In the genomic region with DNA sequence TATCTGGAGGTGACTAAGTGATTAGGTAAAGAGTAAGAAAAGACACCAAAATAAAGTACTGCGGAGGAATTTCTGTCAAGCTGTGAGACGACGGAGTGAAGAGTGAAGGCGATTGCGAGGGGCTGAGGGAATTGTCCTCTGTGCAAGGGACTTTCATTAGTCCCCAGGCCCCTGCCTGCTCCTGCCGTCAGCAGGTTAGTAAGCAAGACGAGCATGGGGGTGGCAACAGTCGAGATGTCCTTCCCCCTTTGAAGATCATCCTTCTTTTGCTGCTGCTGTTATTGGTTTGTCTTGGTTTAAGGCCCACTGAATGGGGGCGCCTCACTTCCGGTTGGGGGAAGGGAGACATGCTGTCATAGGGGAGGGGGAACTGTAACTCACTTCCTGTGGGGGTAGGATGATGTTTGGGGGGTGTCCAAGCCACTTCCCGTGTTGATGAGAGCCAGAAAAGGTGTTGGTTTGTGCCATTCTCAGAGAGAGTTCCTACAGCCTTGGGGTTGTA, we compare ENCODE assay signal across 7 mouse cellular contexts. TPM values are rescaled to one million over a fixed set of nuclear protein-coding genes. Genes with fewer than 3 reads are reported as not detected.
DNase-seq lines count a peak whose midpoint lies in the region; ATAC-seq and TF ChIP-seq lines count a peak whose summit lies in the region.

No protein-coding gene starts in this region.

- peak; percentile 27; the same call in 1 of the 2 replicates for ATAC-seq in limb, embryonic 12.5 days (ENCODE audit: insufficient number of reproducible peaks, insufficient read depth, low FRiP score, low TSS enrichment, low read depth)
- ATAC-seq in midbrain, embryonic 14.5 days (ENCODE audit: low FRiP score, low TSS enrichment): peak; percentile 59

- no peak for TF ChIP-seq CTCF in kidney, adult 2 months (conservative IDR thresholded peaks at IDR 0.05; ENCODE audit: insufficient read depth, insufficient read length, low read depth, low read length)

- TF ChIP-seq POLR2A in kidney, adult 2 months (IDR thresholded peaks at IDR 0.05; ENCODE audit: low read depth, low read length): no peak

- H3K36me3 ChIP-seq in kidney, adult 2 months (ENCODE audit: control insufficient read depth, insufficient read depth, low read length): no peaks in the 10 kb centered on the region
- no peaks in the 10 kb centered on the region for H3K36me3 ChIP-seq in limb, embryonic 12.5 days
- H3K36me3 ChIP-seq in midbrain, embryonic 14.5 days (ENCODE audit: control insufficient read depth, insufficient read depth, low read length): no peaks in the 10 kb centered on the region

- H3K9ac ChIP-seq in limb, embryonic 12.5 days (replicated peaks): peak overlapping the region; percentile 75
- peak overlapping the region; percentile 55 for H3K9ac ChIP-seq in midbrain, embryonic 14.5 days (replicated peaks; ENCODE audit: low read length)

- H3K9me3 ChIP-seq in limb, embryonic 12.5 days: no peaks in the 10 kb centered on the region
- H3K9me3 ChIP-seq in midbrain, embryonic 14.5 days (ENCODE audit: control insufficient read depth, low read length): no peaks in the 10 kb centered on the region

- peak overlapping the region; percentile 67 for H3K4me2 ChIP-seq in limb, embryonic 12.5 days
- H3K4me2 ChIP-seq in midbrain, embryonic 14.5 days (ENCODE audit: low read length): peak overlapping the region; percentile 78

- peak overlapping the region; percentile 65 for H3K4me3 ChIP-seq in kidney, adult 2 months (ENCODE audit: insufficient read depth, low read depth, low read length)
- peak overlapping the region; percentile 74 for H3K4me3 ChIP-seq in limb, embryonic 12.5 days (replicated peaks)
- peak overlapping the region; percentile 57 for H3K4me3 ChIP-seq in midbrain, embryonic 14.5 days (replicated peaks; ENCODE audit: low read depth, low read length)

- peak; percentile 78 for DNase-seq in adrenal gland, adult 8-10 months
- peak; percentile 91 for DNase-seq in embryo, embryonic 9.5 days (ENCODE audit: extremely low spot score)
- peak; percentile 51 to 71 for DNase-seq in gastrocnemius, postnatal 4 days (ENCODE audit: low spot score in 2 of 2)
- DNase-seq in kidney, adult 2 months: peak; percentile 82
- peak; percentile 89 for DNase-seq in midbrain, embryonic 14.5 days
- DNase-seq in spleen, postnatal 14 days (ENCODE audit: low spot score in 2 of 2): peak; percentile 43 to 72

- H3K27ac ChIP-seq in kidney, adult 2 months (ENCODE audit: insufficient read depth, low read depth, low read length): peak overlapping the region; percentile 75
- H3K27ac ChIP-seq in limb, embryonic 12.5 days: peak overlapping the region; percentile 91
- peak overlapping the region; percentile 87 for H3K27ac ChIP-seq in midbrain, embryonic 14.5 days (replicated peaks; ENCODE audit: low read depth, low read length)

- under 1% methylated on average over 11 of the region's 11 CpGs for WGBS in kidney, adult 2 months
- WGBS in limb, embryonic 12.5 days: under 1% methylated on average over 10 of the region's 11 CpGs
- WGBS in midbrain, embryonic 14.5 days: under 1% methylated on average over 11 of the region's 11 CpGs

- H3K4me1 ChIP-seq in kidney, adult 2 months (ENCODE audit: control insufficient read depth, insufficient read depth, low read length): 0 out of 2 replicates have a peak, but pooled peaks cover 9% of the 10 kb centered on the region
- peaks cover 23% of the 10 kb centered on the region for H3K4me1 ChIP-seq in limb, embryonic 12.5 days (replicated peaks)
- peaks cover 35% of the 10 kb centered on the region for H3K4me1 ChIP-seq in midbrain, embryonic 14.5 days (ENCODE audit: control insufficient read depth, insufficient read depth, low read length)

- H3K27me3 ChIP-seq in kidney, adult 2 months (replicated peaks; ENCODE audit: control insufficient read depth, insufficient read depth, low read length): no peaks in the 10 kb centered on the region
- H3K27me3 ChIP-seq in limb, embryonic 12.5 days: no peaks in the 10 kb centered on the region
- no peaks in the 10 kb centered on the region for H3K27me3 ChIP-seq in midbrain, embryonic 14.5 days (ENCODE audit: control insufficient read depth, insufficient read depth, low read length)

RNA-seq across cellular contexts. Expression of gene Hmg20a, which starts 0.4 kb away (rescaled TPM):
- 10 to 100 TPM; 48.6 to 62.3 (median 54.7) TPM for total RNA-seq in adrenal gland, adult 8-10 months (2022)
- total RNA-seq in gastrocnemius, postnatal 4 days (2021): 10 to 100 TPM; 43.2 to 44.0 TPM
- 23.2 and 23.9 TPM in 2 replicates for polyA plus RNA-seq in kidney, adult 2 months (2012; rRNA removed)
- polyA plus RNA-seq in limb, embryonic 12.5 days (2016; fragmentation: Nextera tagmentation; extraction: Ambion mirVana): 72.9 and 75.5 TPM in 2 replicates
- 68.4 and 94.3 TPM in 2 replicates for polyA plus RNA-seq in midbrain, embryonic 14.5 days (2014; fragmentation: Nextera tagmentation; extraction: Ambion mirVana)

RNA-seq across cellular contexts. Expression of gene Peak1, which starts 0.9 kb away (rescaled TPM):
- 10 to 100 TPM; 54.2 to 77.2 (median 64.8) TPM for total RNA-seq in adrenal gland, adult 8-10 months (2022)
- total RNA-seq in gastrocnemius, postnatal 4 days (2021): 10 to 100 TPM; 30.3 to 34.3 TPM
- polyA plus RNA-seq in kidney, adult 2 months (2012; rRNA removed): 7.4 and 8.5 TPM in 2 replicates
- 7.2 and 9.4 TPM in 2 replicates for polyA plus RNA-seq in limb, embryonic 12.5 days (2016; fragmentation: Nextera tagmentation; extraction: Ambion mirVana)
- 4.2 and 4.7 TPM in 2 replicates for polyA plus RNA-seq in midbrain, embryonic 14.5 days (2014; fragmentation: Nextera tagmentation; extraction: Ambion mirVana)

Comparison
In these comparisons a context has a peak if more than half of its experiments do, and no peak if none do; other contexts are left out.
1. Peak in every context shown above with its lines: DNase-seq, ATAC-seq, H3K4me3 ChIP-seq and H3K27ac ChIP-seq.